Mouse (Mus musculus): ENCODE data around the gene Ndst4. TPM values are rescaled to one million over a fixed set of nuclear protein-coding genes. Genes with fewer than 3 reads are reported as not detected.

Ndst4 gene
- polyA plus RNA-seq, 1 experiment from 2014 or later: 0.76 TPM

DNA sequence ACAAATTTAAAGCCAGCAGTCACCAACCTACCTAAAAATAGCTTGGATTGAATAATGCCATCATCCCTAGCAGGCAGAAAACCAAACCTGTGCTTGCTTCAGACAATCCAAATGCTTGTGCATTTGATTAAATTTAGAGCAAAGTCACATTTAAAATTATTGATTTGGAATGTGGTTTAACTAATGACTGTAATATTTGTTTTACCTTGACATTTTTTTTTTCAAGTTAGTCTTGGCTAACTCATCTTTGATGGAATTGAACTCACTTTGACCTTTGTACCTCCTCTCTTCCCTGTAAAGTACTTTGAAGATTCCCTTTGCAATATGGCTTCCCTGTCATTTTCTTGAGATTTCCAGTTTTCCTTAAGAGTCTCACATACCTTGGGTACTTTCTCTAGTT, 356.8 kb downstream of the Ndst4 start:
- H3K9me3 ChIP-seq (ENCODE audit: control insufficient read depth, low read length): no peaks in the 10 kb centered on the region
- H3K36me3 ChIP-seq (ENCODE audit: control insufficient read depth, insufficient read depth, low read length): no peaks in the 10 kb centered on the region
- H3K9ac ChIP-seq (ENCODE audit: low read length): no peak overlapping the region
- no peak overlapping the region for H3K4me3 ChIP-seq (ENCODE audit: low read depth, low read length)
- no peaks in the 10 kb centered on the region for H3K27me3 ChIP-seq (ENCODE audit: control insufficient read depth, insufficient read depth, low read length)
- H3K27ac ChIP-seq (ENCODE audit: low read depth, low read length): no peak overlapping the region
- ATAC-seq (replicated peaks; ENCODE audit: low FRiP score): no peak
- no peak overlapping the region for H3K4me2 ChIP-seq (ENCODE audit: low read depth, low read length, severe bottlenecking)
- no peaks in the 10 kb centered on the region for H3K4me1 ChIP-seq (replicated peaks; ENCODE audit: control insufficient read depth, insufficient read depth, low read length)
- no peak for DNase-seq (ENCODE audit: low spot score)
